ENCODE assay signal across 14 mouse cellular contexts in the genomic region with DNA sequence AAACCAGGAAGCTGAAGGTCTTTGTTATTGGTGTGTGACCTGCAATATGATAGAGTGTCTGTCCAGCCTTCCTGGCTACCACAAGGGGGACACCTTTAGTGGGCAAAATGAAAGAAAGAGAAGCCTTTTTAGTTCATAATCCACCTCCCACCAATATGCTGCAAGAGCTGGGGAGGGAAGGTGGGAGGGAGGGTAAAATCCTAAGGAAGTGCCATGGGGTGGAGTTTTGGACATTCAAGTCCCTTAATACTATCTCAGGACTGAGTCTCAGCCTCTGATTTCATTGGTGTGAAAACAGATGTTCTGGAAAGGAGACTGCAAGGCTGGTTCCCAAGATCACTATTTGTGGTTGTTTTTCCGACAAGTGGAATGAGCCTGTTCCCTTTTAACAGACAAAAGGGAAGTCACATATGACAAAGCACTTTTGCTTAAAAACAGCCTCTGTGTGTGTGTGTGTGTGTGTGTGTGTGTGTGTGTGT. TPM values are rescaled to one million over a fixed set of nuclear protein-coding genes. Genes with fewer than 3 reads are reported as not detected.
A peak's percentile ranks its signal among the peaks of the same experiment; 100 is the strongest.
DNase-seq lines count a peak whose midpoint lies in the region; ATAC-seq and TF ChIP-seq lines count a peak whose summit lies in the region.
"Had no signal": no experiment of that assay in that cellular context is flagged by ENCODE, and none has a peak within 500 bp of the region (broad histone marks: within the 10 kb centered on the region; RNA-seq: fewer than 3 reads in every experiment).

No protein-coding gene starts in this region.

- no peak overlapping the region for H3K4me2 ChIP-seq in heart, embryonic 11.5 days
- H3K4me2 ChIP-seq in lung, postnatal 0 days (replicated peaks; ENCODE audit: low read depth, low read length), result no peak overlapping the region
- H3K4me2 ChIP-seq: limb, embryonic 12.5 days had no signal

- no peak overlapping the region for H3K9ac ChIP-seq in heart, embryonic 11.5 days (ENCODE audit: low read depth, low read length)
- H3K9ac ChIP-seq in lung, postnatal 0 days (replicated peaks; ENCODE audit: low read depth), result no peak overlapping the region
- H3K9ac ChIP-seq: limb, embryonic 12.5 days had no signal

- H3K9me3 ChIP-seq in heart, embryonic 11.5 days (replicated peaks; ENCODE audit: control insufficient read depth, low read length), result no peaks in the 10 kb centered on the region
- H3K9me3 ChIP-seq in lung, postnatal 0 days (ENCODE audit: low read length), result no peaks in the 10 kb centered on the region
- H3K9me3 ChIP-seq: limb, embryonic 12.5 days had no signal

- ATAC-seq in heart, embryonic 11.5 days (replicated peaks; ENCODE audit: insufficient number of reproducible peaks, low FRiP score, low TSS enrichment), result no peak
- no peak for ATAC-seq in lung, postnatal 0 days
- ATAC-seq in granulocyte monocyte progenitor cell, adult 5-6 weeks (replicated peaks; ENCODE audit: poor library complexity, severe bottlenecking), result peak; percentile 99
- ATAC-seq: activated CD4-positive, CD25-positive, alpha-beta regulatory T cell, adult 4 months had no signal

- no peak overlapping the region for H3K27ac ChIP-seq in heart, embryonic 11.5 days (ENCODE audit: low read depth, low read length)
- no peak overlapping the region for H3K27ac ChIP-seq in lung, postnatal 0 days (ENCODE audit: low read length)
- H3K27ac ChIP-seq: limb, embryonic 12.5 days had no signal

- H3K4me3 ChIP-seq in heart, embryonic 11.5 days (ENCODE audit: low read depth, low read length), result no peak overlapping the region
- no peak overlapping the region for H3K4me3 ChIP-seq in lung, postnatal 0 days (ENCODE audit: low read depth, low read length)
- H3K4me3 ChIP-seq: limb, embryonic 12.5 days had no signal

- H3K27me3 ChIP-seq in heart, embryonic 11.5 days (ENCODE audit: control insufficient read depth, insufficient read depth, low read length), result no peaks in the 10 kb centered on the region
- H3K27me3 ChIP-seq in lung, postnatal 0 days (replicated peaks; ENCODE audit: insufficient read depth, low read length), result no peaks in the 10 kb centered on the region
- no peaks in the 10 kb centered on the region for H3K27me3 ChIP-seq in splenic B cell, adult 2 months (ENCODE audit: control insufficient read depth, insufficient read depth, low read length, poor library complexity, severe bottlenecking)
- H3K27me3 ChIP-seq: CH12.LX; limb, embryonic 12.5 days had no signal

- H3K36me3 ChIP-seq in heart, embryonic 11.5 days (ENCODE audit: control insufficient read depth, insufficient read depth, low read length), result peaks cover 2% of the 10 kb centered on the region; the same call in 1 of the 2 replicates
- H3K36me3 ChIP-seq in lung, postnatal 0 days (ENCODE audit: insufficient read depth, low read length), result no peaks in the 10 kb centered on the region
- H3K36me3 ChIP-seq in splenic B cell, adult 2 months (ENCODE audit: control insufficient read depth, insufficient read depth, low read length, poor library complexity, severe bottlenecking), result no peaks in the 10 kb centered on the region
- H3K36me3 ChIP-seq: limb, embryonic 12.5 days had no signal

- TF ChIP-seq EP300 in lung, postnatal 0 days (IDR thresholded peaks at IDR 0.05), result no peak

- peak; percentile 36 to 49 for DNase-seq in heart, adult 9 months (ENCODE audit: low spot score in 2 of 2)
- DNase-seq in lung, postnatal 0 days (ENCODE audit: low spot score), result peak; percentile 19
- DNase-seq in lung, adult 18-20 months, result no peak
- peak; percentile 2 for DNase-seq in splenic B cell, adult 2 months (ENCODE audit: low read depth, low spot score)
- no peak for DNase-seq in gastrocnemius, postnatal 25 days
- no peak for DNase-seq in cerebellum, adult 9-10 months
- DNase-seq: cerebellum, adult 9-11 months; right cerebral cortex, adult 18-20 months; thymus, adult 18-20 months had no signal

- WGBS in heart, embryonic 11.5 days (ENCODE audit: insufficient replicate concordance), result 53% methylated on average over 1 of the region's 1 CpGs
- 59% methylated on average over 1 of the region's 1 CpGs for WGBS in lung, postnatal 0 days

- H3K4me1 ChIP-seq in heart, embryonic 11.5 days (ENCODE audit: control insufficient read depth, insufficient read depth, low read length), result 0 out of 2 replicates have a peak, but pooled peaks cover 3% of the 10 kb centered on the region
- H3K4me1 ChIP-seq in lung, postnatal 0 days (ENCODE audit: insufficient read depth, low read depth, low read length), result no peaks in the 10 kb centered on the region
- H3K4me1 ChIP-seq: limb, embryonic 12.5 days had no signal

- TF ChIP-seq CTCF in lung, postnatal 0 days (IDR thresholded peaks at IDR 0.05), result peak; percentile 47

RNA-seq across cellular contexts. Expression of gene Slc8a1, which starts 25.9 kb away (rescaled TPM):
- polyA plus RNA-seq in heart, embryonic 11.5 days (2014; fragmentation: Nextera tagmentation; extraction: Ambion mirVana), result 126 and 148 TPM in 2 replicates
- polyA plus RNA-seq in lung, postnatal 0 days (2015; fragmentation: Nextera tagmentation; extraction: Ambion mirVana), result 4.0 and 5.3 TPM in 2 replicates
- total RNA-seq in granulocyte monocyte progenitor cell, adult 5-6 weeks (2014; fragmentation: Nextera tagmentation), result 6.3 and 9.7 TPM in 2 replicates
- 6.2 and 8.4 TPM in 2 replicates for total RNA-seq in granulocyte monocyte progenitor cell, adult 5-6 weeks (2017)
- total RNA-seq in gastrocnemius, postnatal 25 days (2021), result 10 to 100 TPM; 14.8 to 17.3 TPM
- total RNA-seq: CH12.LX had no signal

Comparison
In these comparisons a context has a peak if more than half of its experiments do, and no peak if none do; other contexts are left out.
1. DNase-seq: peak in heart, adult 9 months (2 of 2), lung, postnatal 0 days (single experiment) and splenic B cell, adult 2 months (single experiment); none in lung, adult 18-20 months (0 of 2), gastrocnemius, postnatal 25 days (single experiment) and cerebellum, adult 9-10 months (single experiment).